Mouse (Mus musculus) CH12.LX (cell line): ENCODE results near the gene Prdx4.

Source experiments
- CTCF ChIP-seq, 2 experiments: IDR thresholded peaks in 1 of 2; conservative IDR thresholded peaks in 1 of 2; 2 replicates each; pipeline ENCODE4 v1.5.1; 2011 to 2012; ENCODE audit warnings: low read depth in 2 of 2, low read length in 2 of 2, improper control_type of control experiment in 1 of 2, inconsistent platforms in 1 of 2, mild to moderate bottlenecking in 1 of 2, moderate library complexity in 1 of 2
- ELF1 ChIP-seq: IDR thresholded peaks from 2 replicates; pipeline ENCODE4 v1.6.1; 2014; ENCODE audit warnings: low read depth, mild to moderate bottlenecking, inconsistent platforms, low read length, improper control_type of control experiment
- EP300 ChIP-seq: IDR thresholded peaks from 2 replicates; pipeline ENCODE4 v1.6.1; 2011; ENCODE audit warnings: low read length, improper control_type of control experiment
- HCFC1 ChIP-seq: IDR thresholded peaks from 2 replicates; pipeline ENCODE4 v1.6.1; 2012; ENCODE audit warnings: low read depth, mild to moderate bottlenecking, inconsistent platforms, low read length, improper control_type of control experiment
- MAX ChIP-seq: IDR thresholded peaks from 2 replicates; pipeline ENCODE4 v1.6.1; 2011; ENCODE audit warnings: low read length, improper control_type of control experiment
- SMC3 ChIP-seq: IDR thresholded peaks from 2 replicates; pipeline ENCODE4 v1.6.1; 2011; ENCODE audit warnings: low read depth, low read length, improper control_type of control experiment
- TCF12 ChIP-seq: IDR thresholded peaks from 2 replicates; pipeline ENCODE4 v1.6.1; 2014; ENCODE audit warnings: low read depth, mild to moderate bottlenecking, inconsistent platforms, low read length, improper control_type of control experiment
- ZMIZ1 ChIP-seq: IDR thresholded peaks from 2 replicates; pipeline ENCODE4 v1.6.1; 2012; ENCODE audit warnings: low read depth, mild to moderate bottlenecking, inconsistent platforms, low read length, improper control_type of control experiment

DNA sequence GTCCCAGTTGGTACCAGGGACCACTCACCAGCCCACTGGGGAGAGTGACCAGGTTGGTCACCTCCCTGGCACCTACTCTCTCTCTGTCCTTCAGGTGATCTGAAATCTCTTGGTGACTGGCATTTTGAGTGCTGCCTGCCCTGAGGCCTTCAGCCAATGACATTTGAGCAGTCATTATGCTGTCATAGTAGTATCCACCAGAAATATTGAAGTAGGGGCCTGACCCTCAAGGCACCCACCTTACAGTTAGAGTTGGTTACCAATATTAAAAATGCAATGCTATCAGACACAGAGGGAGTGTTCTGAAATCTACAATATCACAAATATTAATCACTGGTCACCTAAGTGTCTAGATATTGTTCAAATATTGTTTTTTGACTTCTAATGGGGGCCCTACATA lies at the start of gene Prdx4:
- no peak for TF ChIP-seq ELF1
- no peak for TF ChIP-seq HCFC1
- TF ChIP-seq ZMIZ1: no peak
- TF ChIP-seq EP300: no peak
- no peak for TF ChIP-seq TCF12
- no peak for TF ChIP-seq CTCF (conservative IDR thresholded peaks at IDR 0.05 in 1 of 2, IDR thresholded peaks at IDR 0.05 in 1 of 2; ENCODE audit: low read depth in 2 of 2, low read length in 2 of 2)
- TF ChIP-seq MAX: no peak
- TF ChIP-seq SMC3: no peak
